Mouse (Mus musculus) intestine, postnatal 0 days (tissue): Measurements from ENCODE around the gene Ola1. TPM values are rescaled to one million over a fixed set of nuclear protein-coding genes. Genes with fewer than 3 reads are reported as not detected.

Experiments used
- ATAC-seq: fragments of 200-750 bp; cut with Nextera tagmentation; 2 replicates; pipeline ENCODE4 v1.8.0; 2017; ENCODE audit warnings: mild to moderate bottlenecking, moderate TSS enrichment, moderate library complexity
- H3K27ac ChIP-seq: fragments of 300-500 bp; sonication (generic); 2 replicates; pipeline ENCODE4 v1.5.1; 2014; ENCODE audit warnings: mild to moderate bottlenecking, low read depth, low read length, moderate library complexity
- H3K27me3 ChIP-seq: fragments of 300-500 bp; sonication (generic); replicated peaks from 2 replicates; pipeline ENCODE4 v1.6.1; 2014; ENCODE audit warnings: low read length, mixed read lengths; ENCODE audit not compliant: control insufficient read depth, insufficient read depth
- H3K36me3 ChIP-seq: fragments of 300-500 bp; sonication (generic); 2 replicates; pipeline ENCODE4 v1.6.1; 2014; ENCODE audit warnings: mild to moderate bottlenecking, moderate library complexity; ENCODE audit not compliant: control insufficient read depth, insufficient read depth
- H3K4me1 ChIP-seq: fragments of 300-500 bp; sonication (generic); replicated peaks from 2 replicates; pipeline ENCODE4 v1.6.1; 2014; ENCODE audit warnings: antibody characterized with exemption, low read length, mixed read lengths; ENCODE audit not compliant: control insufficient read depth, insufficient read depth
- H3K4me2 ChIP-seq: fragments of 300-500 bp; sonication (generic); replicated peaks from 2 replicates; pipeline ENCODE4 v1.6.1; 2014; ENCODE audit warnings: low read depth, mild to moderate bottlenecking, moderate library complexity
- H3K4me3 ChIP-seq: fragments of 300-500 bp; sonication (generic); 2 replicates; pipeline ENCODE4 v1.5.1; 2014; ENCODE audit warnings: low read depth, low read length
- H3K9ac ChIP-seq: fragments of 300-500 bp; sonication (generic); 2 replicates; pipeline ENCODE4 v1.6.1; 2014; ENCODE audit warnings: mild to moderate bottlenecking, low read depth, low read length
- H3K9me3 ChIP-seq: fragments of 300-500 bp; sonication (generic); 2 replicates; pipeline ENCODE4 v1.6.1; 2016; ENCODE audit warnings: mixed run types; ENCODE audit not compliant: control insufficient read depth
- CTCF ChIP-seq: sonication (generic); IDR thresholded peaks from 2 replicates; pipeline ENCODE4 v1.5.1; 2016; ENCODE audit warnings: low read depth, mild to moderate bottlenecking, control low read depth, antibody characterized with exemption, moderate library complexity
- WGBS: fragments of 180-500 bp; shearing (Covaris S2); extraction: QIAGEN DNeasy Blood & Tissue Kit; methylation state at CpG from one replicate; pipeline ENCODE4 v1.1.7; 2014; 5-methylcytosine and 5-hydroxymethylcytosine counted together
- polyA plus RNA-seq: library from polyadenylated mRNA; unstranded; fragments of >200 nt; fragmentation: Nextera tagmentation; extraction: Ambion mirVana; gene quantifications from 2 replicates; pipeline ENCODE4 v1.2.1, GENCODE M21; 2015

Gene Ola1
- polyA plus RNA-seq, 1 experiment from 2014 or later: 42.3 TPM

DNA sequence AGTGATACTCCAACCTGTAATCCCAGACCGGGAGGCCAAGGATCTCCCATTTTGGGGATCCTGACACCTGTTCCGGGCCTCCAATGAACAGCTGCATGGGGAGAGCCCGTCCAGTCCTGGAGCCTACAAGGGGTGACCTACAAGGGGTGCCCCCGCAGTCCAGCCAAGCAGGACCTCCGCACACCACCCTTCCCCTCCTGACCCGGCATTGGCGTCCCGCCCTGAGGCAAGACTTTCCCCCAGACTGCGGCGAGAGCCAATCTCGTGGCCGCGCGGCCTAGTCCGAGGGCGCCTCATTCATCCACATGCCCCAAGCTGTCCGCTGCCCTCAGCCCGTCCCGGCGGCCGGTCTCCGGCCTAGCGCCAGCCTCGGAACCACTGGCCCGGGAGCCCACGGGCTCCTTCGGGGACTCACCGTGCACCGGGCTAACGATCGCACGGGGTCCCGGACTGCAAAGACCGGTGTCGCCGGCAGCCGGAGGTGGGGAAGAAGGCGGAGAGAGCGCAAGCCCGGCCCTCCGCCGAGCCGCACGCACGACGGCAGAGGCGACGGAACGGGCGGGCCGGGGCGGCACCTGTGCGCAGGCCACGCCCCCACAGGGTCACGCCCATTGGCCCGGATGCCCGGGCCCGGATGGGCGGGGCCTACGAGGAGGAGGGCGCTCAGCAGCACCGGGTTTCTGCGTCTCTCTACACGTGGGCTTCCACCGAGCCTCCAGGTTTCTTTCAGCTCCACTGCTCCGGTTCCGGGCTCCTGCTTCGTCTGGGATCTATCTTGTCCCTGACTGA is 4.7 kb downstream of the Ola1 start:
- Histone ChIP-seq H3K27me3 (no peaks in the 10 kb centered on the region), H3K27ac (peak overlapping the region; percentile 24; the same call in 1 of the 2 replicates), H3K4me2 (peak overlapping the region; percentile 94), H3K4me3 (peak overlapping the region; percentile 71), H3K9me3 (no peaks in the 10 kb centered on the region), H3K9ac (peak overlapping the region; percentile 78), H3K36me3 (no peaks in the 10 kb centered on the region), H3K4me1 (no peaks in the 10 kb centered on the region)
- TF ChIP-seq CTCF: no peak
- under 1% methylated on average over 68 of the region's 68 CpGs for WGBS
- peak; percentile 95 for ATAC-seq

DNA sequence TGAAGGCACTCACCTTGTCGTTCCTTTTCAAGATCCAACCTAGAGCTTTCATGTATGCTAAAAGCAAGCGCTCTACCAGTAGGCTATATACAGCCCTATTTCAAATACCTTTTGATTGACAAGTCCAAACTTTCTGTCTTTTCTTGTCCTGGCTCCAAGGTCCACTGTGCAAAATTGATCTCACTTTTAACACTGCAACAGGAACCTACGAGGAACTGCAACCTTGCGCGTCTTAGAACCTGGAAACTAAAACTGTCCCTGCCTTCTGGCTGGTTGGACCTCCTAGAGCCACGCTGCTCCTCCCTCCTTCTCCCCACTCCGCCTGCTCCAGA is 5.2 kb downstream of the Ola1 start:
- no peaks in the 10 kb centered on the region for H3K4me1 ChIP-seq
- no peaks in the 10 kb centered on the region for H3K36me3 ChIP-seq
- 17% methylated on average over 7 of the region's 7 CpGs for WGBS
- no peak for TF ChIP-seq CTCF
- H3K9me3 ChIP-seq: no peaks in the 10 kb centered on the region
- H3K27me3 ChIP-seq: no peaks in the 10 kb centered on the region
- H3K4me3 ChIP-seq: peak overlapping the region; percentile 71
- peak overlapping the region; percentile 94 for H3K4me2 ChIP-seq
- peak overlapping the region; percentile 78 for H3K9ac ChIP-seq
- H3K27ac ChIP-seq: 0 out of 2 replicates have a peak overlapping the region, but pooled peaks have one; percentile 24
- ATAC-seq: no peak

DNA sequence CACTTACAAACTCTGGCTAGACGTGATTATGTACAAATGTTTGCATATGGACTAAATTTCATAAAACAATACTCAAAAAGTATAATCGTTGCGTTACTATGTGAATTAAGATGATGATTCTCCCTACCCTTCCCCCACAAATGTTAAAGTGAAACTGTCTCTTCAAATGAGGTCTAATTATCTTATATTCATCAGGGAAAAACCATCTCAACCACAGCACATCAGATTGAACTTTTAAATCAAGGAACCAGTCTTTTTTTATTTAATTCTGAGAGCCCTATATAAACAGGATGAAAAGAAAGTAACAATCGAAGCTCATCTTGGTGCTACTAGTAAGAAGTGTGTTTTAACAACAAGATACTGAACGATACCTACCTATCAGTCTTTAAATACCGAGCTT is 14.4 kb downstream of the Ola1 start:
- WGBS: 73% methylated on average over 6 of the region's 6 CpGs
- no peak for TF ChIP-seq CTCF
- Histone ChIP-seq H3K9me3 (no peaks in the 10 kb centered on the region), H3K27me3 (no peaks in the 10 kb centered on the region), H3K9ac (no peak overlapping the region), H3K4me3 (no peak overlapping the region), H3K36me3 (0 out of 2 replicates have a peak, but pooled peaks cover 2% of the 10 kb centered on the region), H3K4me1 (no peaks in the 10 kb centered on the region), H3K27ac (no peak overlapping the region), H3K4me2 (no peak overlapping the region)
- ATAC-seq: no peak

DNA sequence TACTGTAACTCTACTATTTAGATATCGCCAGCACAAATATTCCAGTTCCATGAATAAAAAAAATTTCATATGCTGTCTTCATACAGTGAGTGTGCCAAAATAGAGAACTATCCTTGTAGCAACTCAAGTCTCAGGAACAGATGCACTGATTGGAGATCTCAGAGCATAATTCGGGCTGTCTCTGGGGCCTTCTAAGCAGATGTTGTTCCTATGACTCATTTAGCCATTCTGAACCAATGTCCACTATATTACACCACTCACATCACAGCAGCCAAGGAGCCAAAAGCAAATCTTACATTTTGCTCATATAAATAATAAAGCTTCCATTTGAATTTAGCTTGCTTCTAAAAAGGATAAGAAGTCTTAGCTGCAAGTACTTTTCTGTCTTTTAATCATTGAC is 30.2 kb downstream of the Ola1 start:
- TF ChIP-seq CTCF: no peak
- no peaks in the 10 kb centered on the region for H3K27me3 ChIP-seq
- H3K4me1 ChIP-seq: no peaks in the 10 kb centered on the region
- whole genome bisulfite sequencing: 90% methylated on average over 2 of the region's 2 CpGs
- no peaks in the 10 kb centered on the region for H3K9me3 ChIP-seq
- ATAC-seq: no peak
- H3K9ac ChIP-seq: no peak overlapping the region
- H3K4me3 ChIP-seq: no peak overlapping the region
- no peaks in the 10 kb centered on the region for H3K36me3 ChIP-seq
- no peak overlapping the region for H3K4me2 ChIP-seq
- no peak overlapping the region for H3K27ac ChIP-seq

DNA sequence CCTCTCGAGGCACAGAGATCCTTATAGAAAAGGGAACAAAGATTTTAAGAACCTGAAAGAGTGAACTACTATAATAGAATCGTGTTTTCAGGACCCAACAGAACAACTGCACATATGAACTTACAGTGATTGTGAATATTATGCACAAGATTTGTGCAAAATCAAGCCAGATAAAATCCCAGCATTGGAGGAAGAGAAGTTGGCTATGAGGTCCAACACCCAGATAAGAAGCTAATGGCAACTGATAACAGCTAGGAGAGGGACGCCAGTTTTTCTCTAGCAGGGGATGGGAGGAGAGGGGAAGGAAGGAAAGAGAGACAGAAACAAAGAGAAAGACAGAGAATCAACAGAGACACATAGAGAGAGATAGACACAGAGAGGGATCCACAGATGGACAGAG is 33.5 kb downstream of the Ola1 start:
- no peak overlapping the region for H3K9ac ChIP-seq
- no peak overlapping the region for H3K27ac ChIP-seq
- H3K4me2 ChIP-seq: no peak overlapping the region
- no peaks in the 10 kb centered on the region for H3K4me1 ChIP-seq
- ATAC-seq: no peak
- H3K36me3 ChIP-seq: no peaks in the 10 kb centered on the region
- 70% methylated on average over 3 of the region's 3 CpGs for WGBS
- no peaks in the 10 kb centered on the region for H3K9me3 ChIP-seq
- H3K27me3 ChIP-seq: no peaks in the 10 kb centered on the region
- no peak for TF ChIP-seq CTCF
- H3K4me3 ChIP-seq: no peak overlapping the region

DNA sequence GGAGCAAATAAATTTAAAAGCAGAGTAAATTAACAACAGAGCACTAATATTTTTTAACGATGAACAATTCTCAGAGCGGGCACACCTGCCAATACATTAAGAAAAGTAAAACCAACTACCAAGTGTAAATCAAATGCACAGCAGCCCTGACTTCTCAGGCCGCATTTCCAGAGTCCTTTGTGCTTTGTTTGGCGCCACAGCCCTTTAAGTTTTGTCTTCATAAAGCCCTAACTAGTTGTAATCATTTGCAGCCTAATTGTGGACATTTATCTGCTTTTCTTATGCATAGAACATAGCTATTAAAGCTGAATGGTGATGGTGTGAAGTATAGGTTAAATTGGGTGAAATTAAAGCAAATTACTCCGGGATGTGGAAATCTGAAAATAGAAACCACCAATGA is 49.2 kb downstream of the Ola1 start:
- TF ChIP-seq CTCF: no peak
- Histone ChIP-seq H3K4me1 (no peaks in the 10 kb centered on the region), H3K9ac (no peak overlapping the region), H3K27ac (no peak overlapping the region), H3K4me3 (no peak overlapping the region), H3K4me2 (no peak overlapping the region), H3K27me3 (no peaks in the 10 kb centered on the region), H3K36me3 (no peaks in the 10 kb centered on the region), H3K9me3 (no peaks in the 10 kb centered on the region)
- ATAC-seq: no peak
- WGBS: 90% methylated on average over 5 of the region's 5 CpGs
